Mouse (Mus musculus) central nervous system, embryonic 14 days (tissue): Measurements from ENCODE around the gene Etfdh. TPM values are rescaled to one million over a fixed set of nuclear protein-coding genes. Genes with fewer than 3 reads are reported as not detected.

Experiments
- polyA plus RNA-seq: library from polyadenylated mRNA; depleted of rRNA; stranded (reverse); fragments of >200 nt; gene quantifications from 2 replicates; pipeline ENCODE4 v1.2.3, GENCODE M21; 2012; rRNA removed

Etfdh gene
- polyA plus RNA-seq = 35.0 and 35.9 TPM in 2 replicates

DNA sequence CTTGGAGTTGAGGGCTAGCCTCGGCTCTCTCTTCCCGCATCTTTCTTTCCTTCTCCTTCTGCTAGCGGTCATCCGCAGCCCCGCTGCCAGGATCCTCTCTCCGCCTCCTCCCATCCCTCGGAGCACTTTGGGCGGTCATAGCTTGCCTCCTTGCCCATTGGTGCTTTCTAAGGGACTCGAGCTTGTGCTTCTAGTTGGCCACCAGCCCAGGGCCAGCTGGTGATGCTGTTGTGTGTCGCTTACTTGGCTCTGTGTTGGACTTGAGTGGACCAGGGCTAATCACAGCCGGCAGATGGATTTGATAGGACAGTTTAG, at the start of gene Etfdh:
TSS of gene Etfdh (minus strand) at position 85 of the 315 bp plus-strand sequence.

DNA sequence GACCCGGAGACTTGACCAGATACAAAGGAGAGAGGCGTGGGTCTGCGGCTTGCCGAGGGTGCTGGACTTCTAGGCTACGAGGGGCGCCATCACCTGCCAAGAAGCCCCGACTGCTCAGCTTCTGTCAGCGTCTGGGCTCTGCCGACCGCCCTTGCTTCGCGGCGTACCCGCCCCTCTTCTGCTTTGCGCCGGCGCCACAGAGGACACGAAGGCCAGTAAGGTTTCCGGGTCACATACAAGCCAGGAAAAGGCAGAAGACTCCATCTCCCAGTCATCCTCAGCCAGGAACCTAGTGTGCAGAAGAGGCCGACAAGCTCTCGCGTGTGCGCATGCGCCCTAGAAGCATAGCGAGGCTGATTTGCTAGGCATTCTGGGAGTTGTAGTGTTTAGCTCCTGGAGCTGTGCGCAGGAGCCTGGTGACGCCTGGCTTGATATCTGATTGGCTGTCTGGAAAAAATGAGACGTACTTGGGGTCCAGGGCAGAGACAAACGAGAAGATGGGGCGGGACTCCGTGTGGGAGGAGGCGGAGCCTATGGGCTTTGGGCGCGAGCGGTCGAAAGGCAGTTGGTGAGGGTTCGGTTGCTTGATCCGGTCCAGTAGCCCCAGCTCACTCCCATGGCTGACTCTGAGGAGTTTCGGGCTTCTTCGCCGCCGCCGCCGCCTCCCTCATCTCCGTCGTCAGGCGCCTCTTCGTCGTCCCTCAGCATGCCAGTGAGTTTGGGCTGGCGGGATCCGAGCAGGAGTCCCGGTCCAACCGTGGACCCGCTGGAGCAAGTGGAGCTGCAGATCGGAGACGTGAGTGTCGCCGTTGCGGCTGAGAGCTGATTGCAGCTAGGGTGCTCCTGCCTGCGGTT, 512 bp downstream of the Etfdh start, which contains the start of gene 4930579G24Rik:
TSS of gene 4930579G24Rik (plus strand) at position 519 of the 855 bp plus-strand sequence.

DNA sequence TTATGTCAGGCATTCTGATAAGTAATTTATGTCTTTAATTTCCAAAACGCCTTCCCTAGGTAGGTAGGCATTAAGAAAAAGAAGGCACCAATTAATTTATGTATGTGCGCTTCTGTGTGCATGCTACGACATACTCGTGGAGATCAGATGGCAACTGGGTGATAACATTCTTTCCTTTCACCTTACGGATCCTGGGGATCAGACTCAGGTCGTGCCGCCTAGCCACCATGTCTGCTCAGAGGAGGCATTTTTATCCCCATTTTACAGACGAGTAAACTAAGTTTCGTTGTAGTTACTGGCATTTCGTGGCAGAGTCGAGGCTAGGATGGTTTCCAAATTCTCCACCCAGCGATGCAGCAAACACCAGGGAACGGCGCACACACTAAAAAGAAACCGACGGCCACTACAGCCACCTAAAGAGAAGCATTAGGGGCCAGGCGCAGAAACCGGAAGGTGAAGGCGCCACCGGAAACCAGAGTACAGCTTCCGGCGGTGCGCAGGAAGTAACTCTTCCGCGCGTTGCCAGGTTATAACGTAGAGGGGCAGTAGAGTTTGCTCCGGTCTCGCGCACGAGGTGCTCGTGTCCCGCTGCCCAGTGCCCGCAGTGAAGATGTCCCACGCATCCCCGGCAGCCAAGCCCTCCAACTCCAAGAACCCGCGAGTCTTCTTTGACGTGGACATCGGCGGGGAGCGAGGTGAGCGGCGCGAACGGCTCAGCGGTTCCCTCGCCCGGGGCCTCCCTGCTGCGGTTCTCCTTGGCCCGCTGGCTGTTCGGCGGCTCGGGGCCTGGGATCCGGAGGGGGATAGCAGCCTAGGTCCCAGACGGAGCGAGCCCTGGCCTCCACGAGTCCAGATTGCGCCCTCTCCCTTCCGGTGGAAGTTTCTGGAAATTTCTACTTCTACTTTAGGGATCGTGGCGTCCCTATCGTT, 38.2 kb downstream of the Etfdh start, which contains the start of gene Ppid:
TSS of gene Ppid (plus strand) at position 480 of the 930 bp plus-strand sequence.

DNA sequence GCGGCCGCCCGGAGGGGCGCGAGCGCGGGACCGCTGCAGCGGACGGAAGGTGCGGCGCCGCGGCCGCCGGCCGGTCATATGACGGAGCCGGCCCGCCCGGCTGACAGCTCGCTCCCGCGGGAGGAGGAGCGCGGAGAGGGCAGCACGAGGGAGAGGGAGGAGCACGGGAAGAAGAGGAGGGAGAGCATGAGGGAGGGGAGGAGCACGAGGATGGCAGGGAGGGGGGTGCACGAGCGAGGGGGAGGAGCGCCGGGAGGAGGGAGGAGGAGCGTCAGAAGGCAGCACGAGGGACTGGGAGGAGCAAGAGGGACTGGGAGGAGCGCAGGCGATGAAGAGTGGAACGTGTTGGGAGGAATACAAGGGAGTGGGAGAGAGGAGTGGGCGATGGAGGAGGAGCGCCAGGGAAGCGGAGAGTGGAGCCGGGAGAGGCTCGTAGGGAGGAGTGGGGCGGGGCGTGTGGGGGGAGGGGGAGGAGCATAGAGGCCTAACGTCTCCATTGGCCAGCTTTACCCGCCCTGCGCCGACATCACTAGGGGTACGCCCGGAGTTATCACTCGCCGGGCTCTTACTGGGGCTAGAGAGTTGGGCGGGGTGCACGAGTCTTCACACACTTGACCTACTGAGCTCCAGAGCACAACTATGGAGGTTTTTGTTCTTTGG, 61.5 kb downstream of the Etfdh start, which contains the start of gene Fnip2:
TSS of gene Fnip2 (minus strand) at position 94 of the 660 bp plus-strand sequence.

Other genes starting within 250 kb of the Etfdh start
- 12.2 and 13.3 TPM in 2 replicates for gene Fnip2, start 61.7 kb downstream of the Etfdh start, polyA plus RNA-seq
- 98.4 and 99.7 TPM in 2 replicates for gene Ppid, start 38.2 kb downstream of the Etfdh start, polyA plus RNA-seq
- gene 4930579G24Rik, start 421 bp downstream of the Etfdh start, polyA plus RNA-seq = 5.6 and 6.9 TPM in 2 replicates
- gene Rxfp1, start 108.4 kb upstream of the Etfdh start, polyA plus RNA-seq = 0.29 and 0.30 TPM in 2 replicates
- 0.90 and 1.2 TPM in 2 replicates for gene Tmem144, start 223.3 kb upstream of the Etfdh start, polyA plus RNA-seq